In the genomic region with DNA sequence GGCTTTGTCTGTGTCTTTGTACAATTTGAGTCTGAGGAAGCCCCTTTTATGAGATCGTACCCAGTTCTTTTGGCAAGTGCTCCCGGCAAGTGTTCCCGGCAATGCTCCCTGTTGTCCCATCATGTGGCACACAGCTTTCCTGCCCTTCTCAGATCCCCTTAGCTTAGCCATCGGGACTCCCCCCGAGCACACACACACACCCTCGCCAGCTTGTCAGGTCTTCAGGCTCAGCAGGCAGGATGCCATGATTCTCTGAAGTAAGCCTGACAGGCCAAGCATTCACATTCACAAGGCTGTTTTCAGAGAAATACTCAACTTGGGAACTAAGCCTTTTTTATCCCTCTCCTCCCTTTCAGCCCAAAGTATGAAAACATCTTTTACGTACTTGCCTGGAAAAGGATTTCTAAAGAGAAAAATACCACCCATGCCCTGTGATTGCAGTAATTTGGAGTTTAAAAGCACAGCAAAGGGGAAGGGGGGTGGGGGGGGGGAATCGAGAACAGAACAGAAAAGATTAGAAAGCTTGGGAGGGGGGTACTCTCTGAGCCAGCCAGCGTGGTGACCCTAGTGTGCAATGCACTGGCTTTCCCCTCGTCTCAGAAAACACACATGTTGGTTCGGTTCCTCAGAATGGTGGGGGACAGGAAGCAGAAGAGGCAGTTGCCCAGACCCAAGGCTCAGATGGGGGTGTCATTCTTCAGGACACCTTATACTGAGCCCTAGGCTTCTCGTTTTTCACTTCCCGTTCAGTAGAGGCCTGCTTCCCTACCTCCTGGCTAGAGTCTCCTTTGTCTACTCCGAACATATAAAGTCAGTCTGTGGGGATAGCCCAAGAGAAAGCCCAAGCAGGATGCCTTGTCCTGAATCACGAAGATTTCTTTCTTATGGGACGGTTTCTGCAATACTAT, we compare ENCODE assay signal across 10 mouse cellular contexts. TPM values are rescaled to one million over a fixed set of nuclear protein-coding genes. Genes with fewer than 3 reads are reported as not detected.
DNase-seq lines count a peak whose midpoint lies in the region; ATAC-seq and TF ChIP-seq lines count a peak whose summit lies in the region.
"Had no signal": no experiment of that assay in that cellular context is flagged by ENCODE, and none has a peak within 500 bp of the region (broad histone marks: within the 10 kb centered on the region; RNA-seq: fewer than 3 reads in every experiment).

No protein-coding gene starts in this region.

- H3K27me3 ChIP-seq in embryonic facial prominence, embryonic 14.5 days (replicated peaks; ENCODE audit: control insufficient read depth, insufficient read depth, low read length) = no peaks in the 10 kb centered on the region
- peaks cover 3% of the 10 kb centered on the region for H3K27me3 ChIP-seq in hindbrain, embryonic 16.5 days (replicated peaks; ENCODE audit: control insufficient read depth, insufficient read depth, low read length)
- H3K27me3 ChIP-seq in neural tube, embryonic 15.5 days (replicated peaks) = peaks cover 26% of the 10 kb centered on the region
- H3K27me3 ChIP-seq in lung, postnatal 0 days (replicated peaks; ENCODE audit: insufficient read depth, low read length) = no peaks in the 10 kb centered on the region
- peaks cover 18% of the 10 kb centered on the region for H3K27me3 ChIP-seq in kidney, embryonic 14.5 days (ENCODE audit: control insufficient read depth, insufficient read depth, low read length)

- DNase-seq in right cerebral cortex, postnatal 10 days (ENCODE audit: low spot score in 2 of 2) = peak; percentile 56 to 62
- no peak for DNase-seq in right cerebral cortex, postnatal 14 days
- peak; percentile 74 for DNase-seq in embryonic facial prominence, embryonic 14.5 days (ENCODE audit: low spot score)
- no peak for DNase-seq in lung, postnatal 0 days (ENCODE audit: low spot score)
- DNase-seq: liver, embryonic 13.5 days had no signal

- H3K9me3 ChIP-seq in embryonic facial prominence, embryonic 14.5 days (ENCODE audit: control insufficient read depth, low read length) = no peaks in the 10 kb centered on the region
- H3K9me3 ChIP-seq in hindbrain, embryonic 16.5 days (ENCODE audit: control insufficient read depth, low read length) = no peaks in the 10 kb centered on the region
- H3K9me3 ChIP-seq in neural tube, embryonic 15.5 days (replicated peaks) = no peaks in the 10 kb centered on the region
- H3K9me3 ChIP-seq in lung, postnatal 0 days (ENCODE audit: low read length) = no peaks in the 10 kb centered on the region
- H3K9me3 ChIP-seq in kidney, embryonic 14.5 days (ENCODE audit: control insufficient read depth, low read length) = no peaks in the 10 kb centered on the region
- H3K9me3 ChIP-seq: heart, embryonic 13.5 days; liver, embryonic 13.5 days had no signal

- no peak for ATAC-seq in embryonic facial prominence, embryonic 14.5 days (ENCODE audit: low read depth)
- peak; percentile 75 for ATAC-seq in hindbrain, embryonic 16.5 days
- ATAC-seq in neural tube, embryonic 15.5 days (ENCODE audit: low FRiP score) = peak; percentile 43; the same call in 1 of the 2 replicates
- ATAC-seq in lung, postnatal 0 days = no peak
- no peak for ATAC-seq in kidney, embryonic 14.5 days (ENCODE audit: low FRiP score, low TSS enrichment)

- H3K27ac ChIP-seq in embryonic facial prominence, embryonic 14.5 days (replicated peaks; ENCODE audit: low read depth, low read length) = peak overlapping the region; percentile 52
- H3K27ac ChIP-seq in hindbrain, embryonic 16.5 days (ENCODE audit: low read depth, low read length) = no peak overlapping the region; the same call in 1 of the 2 replicates
- 0 out of 2 replicates have a peak overlapping the region, but pooled peaks have one; percentile 23 for H3K27ac ChIP-seq in neural tube, embryonic 15.5 days (replicated peaks)
- no peak overlapping the region for H3K27ac ChIP-seq in lung, postnatal 0 days (ENCODE audit: low read length)
- no peak overlapping the region for H3K27ac ChIP-seq in kidney, embryonic 14.5 days (ENCODE audit: low read depth, low read length)
- H3K27ac ChIP-seq: heart, embryonic 13.5 days; kidney, postnatal 0 days; liver, embryonic 13.5 days had no signal

- 44% methylated on average over 16 of the region's 16 CpGs for WGBS in embryonic facial prominence, embryonic 14.5 days
- 45% methylated on average over 16 of the region's 16 CpGs for WGBS in hindbrain, embryonic 16.5 days
- WGBS in neural tube, embryonic 15.5 days = 50% methylated on average over 16 of the region's 16 CpGs
- 73% methylated on average over 16 of the region's 16 CpGs for WGBS in lung, postnatal 0 days
- 68% methylated on average over 16 of the region's 16 CpGs for WGBS in kidney, embryonic 14.5 days

- no peak overlapping the region for H3K9ac ChIP-seq in embryonic facial prominence, embryonic 14.5 days (ENCODE audit: low read depth, low read length)
- H3K9ac ChIP-seq in hindbrain, embryonic 16.5 days (ENCODE audit: low read depth, low read length) = no peak overlapping the region
- H3K9ac ChIP-seq in neural tube, embryonic 15.5 days (replicated peaks) = no peak overlapping the region
- H3K9ac ChIP-seq in lung, postnatal 0 days (replicated peaks; ENCODE audit: low read depth) = no peak overlapping the region
- H3K9ac ChIP-seq in kidney, embryonic 14.5 days (ENCODE audit: low read depth, low read length) = no peak overlapping the region
- H3K9ac ChIP-seq: heart, embryonic 13.5 days; liver, embryonic 13.5 days had no signal

- no peak for TF ChIP-seq CTCF in lung, postnatal 0 days (IDR thresholded peaks at IDR 0.05)

- no peak for TF ChIP-seq EP300 in lung, postnatal 0 days (IDR thresholded peaks at IDR 0.05)

- peaks cover 38% of the 10 kb centered on the region for H3K4me1 ChIP-seq in embryonic facial prominence, embryonic 14.5 days (ENCODE audit: control insufficient read depth, insufficient read depth, low read length)
- H3K4me1 ChIP-seq in hindbrain, embryonic 16.5 days (ENCODE audit: control insufficient read depth, insufficient read depth, low read depth, low read length) = peaks cover 13% of the 10 kb centered on the region
- H3K4me1 ChIP-seq in neural tube, embryonic 15.5 days = peaks cover 32% of the 10 kb centered on the region
- no peaks in the 10 kb centered on the region for H3K4me1 ChIP-seq in lung, postnatal 0 days (ENCODE audit: insufficient read depth, low read depth, low read length)
- peaks cover 24% of the 10 kb centered on the region for H3K4me1 ChIP-seq in kidney, embryonic 14.5 days (ENCODE audit: control insufficient read depth, insufficient read depth, low read length)

- H3K4me3 ChIP-seq in embryonic facial prominence, embryonic 14.5 days (ENCODE audit: low read depth, low read length) = no peak overlapping the region
- no peak overlapping the region for H3K4me3 ChIP-seq in hindbrain, embryonic 16.5 days (ENCODE audit: low read length)
- H3K4me3 ChIP-seq in neural tube, embryonic 15.5 days (replicated peaks) = no peak overlapping the region
- no peak overlapping the region for H3K4me3 ChIP-seq in lung, postnatal 0 days (ENCODE audit: low read depth, low read length)
- H3K4me3 ChIP-seq in kidney, embryonic 14.5 days (ENCODE audit: low read length) = no peak overlapping the region
- H3K4me3 ChIP-seq: heart, embryonic 13.5 days; liver, embryonic 13.5 days had no signal

- H3K36me3 ChIP-seq in embryonic facial prominence, embryonic 14.5 days (ENCODE audit: control insufficient read depth, insufficient read depth, low read length) = no peaks in the 10 kb centered on the region
- no peaks in the 10 kb centered on the region for H3K36me3 ChIP-seq in hindbrain, embryonic 16.5 days (ENCODE audit: control insufficient read depth, insufficient read depth, low read length)
- H3K36me3 ChIP-seq in neural tube, embryonic 15.5 days = no peaks in the 10 kb centered on the region
- no peaks in the 10 kb centered on the region for H3K36me3 ChIP-seq in lung, postnatal 0 days (ENCODE audit: insufficient read depth, low read length)
- H3K36me3 ChIP-seq in kidney, embryonic 14.5 days (ENCODE audit: control insufficient read depth, insufficient read depth, low read length) = no peaks in the 10 kb centered on the region
- H3K36me3 ChIP-seq: heart, embryonic 13.5 days; liver, embryonic 13.5 days had no signal

- 0 out of 2 replicates have a peak overlapping the region, but pooled peaks have one; percentile 13 for H3K4me2 ChIP-seq in embryonic facial prominence, embryonic 14.5 days (ENCODE audit: low read depth, low read length)
- peak overlapping the region; percentile 18; the same call in 1 of the 2 replicates for H3K4me2 ChIP-seq in hindbrain, embryonic 16.5 days (ENCODE audit: low read length)
- peak overlapping the region; percentile 6 for H3K4me2 ChIP-seq in neural tube, embryonic 15.5 days
- H3K4me2 ChIP-seq in lung, postnatal 0 days (replicated peaks; ENCODE audit: low read depth, low read length) = no peak overlapping the region
- H3K4me2 ChIP-seq in kidney, embryonic 14.5 days (replicated peaks; ENCODE audit: low read depth, low read length) = no peak overlapping the region
- H3K4me2 ChIP-seq: heart, embryonic 13.5 days; liver, embryonic 13.5 days had no signal

RNA-seq across cellular contexts. Expression of a gene that starts 41.0 kb away (rescaled TPM):
- 49.8 and 53.5 TPM in 2 replicates for polyA plus RNA-seq in embryonic facial prominence, embryonic 14.5 days (2014; fragmentation: Nextera tagmentation; extraction: Ambion mirVana)
- polyA plus RNA-seq in hindbrain, embryonic 16.5 days (2015; fragmentation: Nextera tagmentation; extraction: Ambion mirVana) = 8.4 and 8.5 TPM in 2 replicates
- polyA plus RNA-seq in neural tube, embryonic 15.5 days (2015; fragmentation: Nextera tagmentation; extraction: Ambion mirVana) = 13.6 and 23.2 TPM in 2 replicates
- 89.1 and 93.9 TPM in 2 replicates for polyA plus RNA-seq in lung, postnatal 0 days (2015; fragmentation: Nextera tagmentation; extraction: Ambion mirVana)
- polyA plus RNA-seq in kidney, embryonic 14.5 days (2014; fragmentation: Nextera tagmentation; extraction: Ambion mirVana) = 68.7 and 82.2 TPM in 2 replicates

Comparison
In these comparisons a context has a peak if more than half of its experiments do, and no peak if none do; other contexts are left out.
1. DNase-seq: peak in right cerebral cortex, postnatal 10 days (2 of 2) and embryonic facial prominence, embryonic 14.5 days (single experiment); none in right cerebral cortex, postnatal 14 days (single experiment) and lung, postnatal 0 days (single experiment).
2. ATAC-seq: peak in hindbrain, embryonic 16.5 days (single experiment) and neural tube, embryonic 15.5 days (single experiment); none in embryonic facial prominence, embryonic 14.5 days (single experiment), lung, postnatal 0 days (single experiment) and kidney, embryonic 14.5 days (single experiment).
3. H3K27ac ChIP-seq: peak in embryonic facial prominence, embryonic 14.5 days (single experiment) and neural tube, embryonic 15.5 days (single experiment); none in hindbrain, embryonic 16.5 days (single experiment), lung, postnatal 0 days (single experiment) and kidney, embryonic 14.5 days (single experiment).
4. H3K4me2 ChIP-seq: peak in embryonic facial prominence, embryonic 14.5 days (single experiment), hindbrain, embryonic 16.5 days (single experiment) and neural tube, embryonic 15.5 days (single experiment); none in lung, postnatal 0 days (single experiment) and kidney, embryonic 14.5 days (single experiment).